Mouse (Mus musculus) hindbrain, embryonic 16.5 days (tissue): ENCODE measurements around the gene Olfr1387. TPM values are rescaled to one million over a fixed set of nuclear protein-coding genes. Genes with fewer than 3 reads are reported as not detected.
"Not testable (repeated sequence)": the region's sequence is repeated elsewhere in the genome, so short reads cannot be mapped to it uniquely, and the experiment has no call there.

ENCODE experiments used
- ATAC-seq: fragments of 200-750 bp; cut with Nextera tagmentation; 2 replicates; pipeline ENCODE4 v1.8.0; 2017; ENCODE audit warnings: moderate TSS enrichment, moderate library complexity
- H3K27ac ChIP-seq: fragments of 300-500 bp; sonication (generic); 2 replicates; pipeline ENCODE4 v1.5.1; 2014; ENCODE audit warnings: low read depth, mild to moderate bottlenecking, control low read depth, low read length, moderate library complexity
- H3K27me3 ChIP-seq: fragments of 300-500 bp; sonication (generic); replicated peaks from 2 replicates; pipeline ENCODE4 v1.6.1; 2014; ENCODE audit warnings: low read length; ENCODE audit not compliant: control insufficient read depth, insufficient read depth
- H3K36me3 ChIP-seq: fragments of 300-500 bp; sonication (generic); 2 replicates; pipeline ENCODE4 v1.6.1; 2014; ENCODE audit warnings: mild to moderate bottlenecking, low read length, moderate library complexity, mixed read lengths; ENCODE audit not compliant: control insufficient read depth, insufficient read depth
- H3K4me1 ChIP-seq: fragments of 300-500 bp; sonication (generic); 2 replicates; pipeline ENCODE4 v1.6.1; 2014; ENCODE audit warnings: low read depth, low read length; ENCODE audit not compliant: control insufficient read depth, insufficient read depth
- H3K4me2 ChIP-seq: fragments of 300-500 bp; sonication (generic); 2 replicates; pipeline ENCODE4 v1.6.1; 2014; ENCODE audit warnings: mild to moderate bottlenecking, low read length, control low read depth, moderate library complexity
- H3K4me3 ChIP-seq: fragments of 300-500 bp; sonication (generic); 2 replicates; pipeline ENCODE4 v1.5.1; 2014; ENCODE audit warnings: mild to moderate bottlenecking, low read length, control low read depth, moderate library complexity
- H3K9ac ChIP-seq: fragments of 300-500 bp; sonication (generic); 2 replicates; pipeline ENCODE4 v1.6.1; 2014; ENCODE audit warnings: low read depth, mild to moderate bottlenecking, control low read depth, low read length, moderate library complexity
- H3K9me3 ChIP-seq: fragments of 300-500 bp; sonication (generic); 2 replicates; pipeline ENCODE4 v1.6.1; 2014; ENCODE audit warnings: mild to moderate bottlenecking, low read length, moderate library complexity; ENCODE audit not compliant: control insufficient read depth
- WGBS: fragments of 180-500 bp; shearing (Covaris S2); extraction: QIAGEN DNeasy Blood & Tissue Kit; methylation state at CpG from one replicate; pipeline ENCODE4 v1.1.7; 2014; 5-methylcytosine and 5-hydroxymethylcytosine counted together
- polyA plus RNA-seq: library from polyadenylated mRNA; unstranded; fragments of >200 nt; fragmentation: Nextera tagmentation; extraction: Ambion mirVana; gene quantifications from 2 replicates; pipeline ENCODE4 v1.2.1, GENCODE M21; 2015

Gene Olfr1387
- polyA plus RNA-seq, 1 experiment from 2014 or later, result not detected

- not testable (repeated sequence) for H3K4me3 ChIP-seq, H3K4me1 ChIP-seq, H3K4me2 ChIP-seq, H3K9me3 ChIP-seq, H3K27me3 ChIP-seq, H3K27ac ChIP-seq, H3K9ac ChIP-seq, ATAC-seq, H3K36me3 ChIP-seq
- 76% methylated on average over 1 of the region's 1 CpGs for WGBS
Observed at GRCm38 (mm10) chr11:49488770-49489169, 33.6 kb downstream of the Olfr1387 start, which contains the start of gene Olfr1385. Gene Olfr1385, plus strand, starts transcription at chr11:49489070.

Other genes with a start within 250 kb of the Olfr1387 start
- 34.5 and 38.2 TPM in 2 replicates for gene Mgat1, start 211.2 kb upstream of the Olfr1387 start, polyA plus RNA-seq
- gene Olfr1393, start 177.0 kb upstream of the Olfr1387 start, polyA plus RNA-seq, result 0.08 TPM in 1 of 2 replicates, not detected in the other
- 0.13 TPM in 1 of 2 replicates, not detected in the other for gene Olfr1392, start 170.1 kb upstream of the Olfr1387 start, polyA plus RNA-seq
- gene Olfr10, start 150.6 kb upstream of the Olfr1387 start, polyA plus RNA-seq, result not detected in 2 replicates
- not detected in 2 replicates for gene Olfr1391, start 132.6 kb upstream of the Olfr1387 start, polyA plus RNA-seq
- not detected in 2 replicates for gene Olfr1390, start 120.2 kb upstream of the Olfr1387 start, polyA plus RNA-seq
- gene Olfr1389, start 32.3 kb upstream of the Olfr1387 start, polyA plus RNA-seq, result not detected in 2 replicates
- gene Olfr1388, start 18.7 kb upstream of the Olfr1387 start, polyA plus RNA-seq, result 0.09 and 0.10 TPM in 2 replicates
- gene Olfr1386, start 9.7 kb downstream of the Olfr1387 start, polyA plus RNA-seq, result not detected in 2 replicates
- not detected in 2 replicates for gene Olfr1385, start 33.7 kb downstream of the Olfr1387 start, polyA plus RNA-seq
- not detected in 2 replicates for gene Olfr1384, start 51.4 kb downstream of the Olfr1387 start, polyA plus RNA-seq
- gene Olfr1383, start 64.3 kb downstream of the Olfr1387 start, polyA plus RNA-seq, result not detected in 2 replicates
- gene Olfr1382, start 72.9 kb downstream of the Olfr1387 start, polyA plus RNA-seq, result not detected in 2 replicates
- gene Olfr1381, start 88.1 kb downstream of the Olfr1387 start, polyA plus RNA-seq, result not detected in 2 replicates
- not detected in 2 replicates for gene Olfr1380, start 101.5 kb downstream of the Olfr1387 start, polyA plus RNA-seq
- gene Flt4, start 153.9 kb downstream of the Olfr1387 start, polyA plus RNA-seq, result 1.5 and 1.9 TPM in 2 replicates
- gene Scgb3a1, start 208.3 kb downstream of the Olfr1387 start, polyA plus RNA-seq, result not detected in 2 replicates